Mouse (Mus musculus) heart, embryonic 16.5 days (tissue): ENCODE measurements around the gene Mxd3. TPM values are rescaled to one million over a fixed set of nuclear protein-coding genes. Genes with fewer than 3 reads are reported as not detected.

Source experiments
- ATAC-seq: fragments of 200-750 bp; cut with Nextera tagmentation; replicated peaks from 2 replicates; pipeline ENCODE4 v1.8.0; 2017; ENCODE audit warnings: moderate number of reproducible peaks; ENCODE audit not compliant: insufficient read depth, low FRiP score; ENCODE audit errors: extremely low read depth
- H3K27ac ChIP-seq: fragments of 300-500 bp; sonication (generic); 2 replicates; pipeline ENCODE4 v1.5.1; 2014; ENCODE audit warnings: mild to moderate bottlenecking, low read length, control low read depth, moderate library complexity
- H3K27me3 ChIP-seq: fragments of 300-500 bp; sonication (generic); 2 replicates; pipeline ENCODE4 v1.6.1; 2014; ENCODE audit warnings: low read length, mixed read lengths; ENCODE audit not compliant: control insufficient read depth, insufficient read depth
- H3K36me3 ChIP-seq: fragments of 300-500 bp; sonication (generic); 2 replicates; pipeline ENCODE4 v1.6.1; 2014; ENCODE audit not compliant: control insufficient read depth, insufficient read depth
- H3K4me1 ChIP-seq: fragments of 300-500 bp; sonication (generic); 2 replicates; pipeline ENCODE4 v1.6.1; 2014; ENCODE audit warnings: low read length, mixed read lengths; ENCODE audit not compliant: control insufficient read depth, insufficient read depth
- H3K4me2 ChIP-seq: fragments of 300-500 bp; sonication (generic); 2 replicates; pipeline ENCODE4 v1.6.1; 2014; ENCODE audit warnings: low read depth, mild to moderate bottlenecking, control low read depth, low read length
- H3K4me3 ChIP-seq: fragments of 300-500 bp; sonication (generic); 2 replicates; pipeline ENCODE4 v1.5.1; 2014; ENCODE audit warnings: mild to moderate bottlenecking, control low read depth, low read length
- H3K9ac ChIP-seq: fragments of 300-500 bp; sonication (generic); 2 replicates; pipeline ENCODE4 v1.6.1; 2014; ENCODE audit warnings: low read length, control low read depth
- H3K9me3 ChIP-seq: fragments of 300-500 bp; sonication (generic); replicated peaks from 2 replicates; pipeline ENCODE4 v1.6.1; 2016; ENCODE audit warnings: low read length; ENCODE audit not compliant: control insufficient read depth
- whole genome bisulfite sequencing: fragments of 180-500 bp; shearing (Covaris S2); extraction: QIAGEN DNeasy Blood & Tissue Kit; methylation state at CpG from one replicate; pipeline ENCODE4 v1.1.7; 2014; 5-methylcytosine and 5-hydroxymethylcytosine counted together
- polyA plus RNA-seq: library from polyadenylated mRNA; unstranded; fragments of >200 nt; fragmentation: Nextera tagmentation; extraction: Ambion mirVana; gene quantifications from 2 replicates; pipeline ENCODE4 v1.2.1, GENCODE M21; 2015

Gene Mxd3
- polyA plus RNA-seq, 1 experiment from 2014 or later, result 29.2 TPM

DNA sequence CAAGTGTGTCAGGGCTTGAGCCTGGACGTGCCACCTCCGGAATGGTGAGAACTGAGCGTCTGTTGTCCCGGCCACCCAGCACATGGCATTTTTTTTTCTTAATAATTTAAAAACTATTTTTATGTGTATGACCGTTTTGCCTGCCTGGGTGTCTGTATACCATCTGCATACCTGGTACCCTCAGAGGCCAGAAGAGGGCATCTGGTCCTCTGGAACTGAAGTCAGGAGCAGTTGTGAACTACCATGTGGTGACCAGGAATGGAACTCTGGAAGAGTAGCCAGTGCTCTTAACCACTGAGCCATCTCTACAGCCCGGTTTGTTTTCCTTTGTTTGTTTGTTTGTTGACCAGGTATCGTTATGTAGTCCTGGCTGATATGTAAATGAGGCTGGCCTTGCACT, 38.8 kb upstream of the Mxd3 start:
- H3K9ac ChIP-seq, result no peak overlapping the region
- H3K9me3 ChIP-seq, result no peaks in the 10 kb centered on the region
- H3K27me3 ChIP-seq, result peaks cover 8% of the 10 kb centered on the region
- no peak overlapping the region for H3K27ac ChIP-seq
- no peak overlapping the region for H3K4me2 ChIP-seq
- no peaks in the 10 kb centered on the region for H3K36me3 ChIP-seq
- ATAC-seq, result no peak
- 69% methylated on average over 7 of the region's 7 CpGs for WGBS
- H3K4me1 ChIP-seq, result peaks cover 6% of the 10 kb centered on the region
- no peak overlapping the region for H3K4me3 ChIP-seq

DNA sequence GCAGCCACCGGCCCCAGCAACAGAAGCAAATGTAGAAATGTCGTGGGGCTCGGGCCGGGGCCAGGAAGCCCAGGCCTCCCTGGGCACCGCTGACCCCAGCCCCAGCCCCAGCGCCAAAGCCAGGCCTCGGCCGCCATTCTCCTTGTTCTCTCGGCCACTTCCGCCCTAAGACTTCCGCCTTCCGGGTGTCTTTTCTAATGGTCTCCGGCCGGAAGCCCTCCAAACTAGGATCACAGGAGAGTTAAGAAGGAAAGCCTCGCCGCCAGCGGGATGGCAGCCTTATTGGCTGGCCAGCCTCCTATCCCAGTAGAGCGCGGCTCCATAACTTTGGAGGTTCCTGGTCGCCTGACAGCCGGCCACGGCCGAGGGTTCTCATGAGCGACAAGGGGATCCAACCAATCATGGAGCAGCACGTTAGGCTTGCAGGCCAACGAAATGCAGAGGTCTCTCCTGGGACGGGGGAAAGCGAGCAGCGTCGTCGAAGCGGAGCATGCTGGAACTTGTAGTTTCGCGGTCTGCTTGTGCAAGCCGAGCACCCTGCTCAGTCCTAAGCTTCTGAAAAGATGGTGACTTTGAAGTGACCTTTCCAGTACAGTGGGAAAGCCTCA, 32.9 kb upstream of the Mxd3 start, which contains the start of gene Lman2:
Gene Lman2 (minus strand): TSS at position 331 of the 608 bp plus-strand sequence.
- under 1% methylated on average over 35 of the region's 35 CpGs for WGBS
- H3K36me3 ChIP-seq, result peaks cover 9% of the 10 kb centered on the region
- peak within 1 kb of the TSS; percentile 84 for H3K4me2 ChIP-seq
- peak within 1 kb of the TSS; percentile 99 for H3K4me3 ChIP-seq
- no peaks in the 10 kb centered on the region for H3K9me3 ChIP-seq
- peaks cover 12% of the 10 kb centered on the region for H3K4me1 ChIP-seq
- peak within 1 kb of the TSS; percentile 97 for H3K9ac ChIP-seq
- H3K27me3 ChIP-seq, result no peaks in the 10 kb centered on the region; the same call in 1 of the 2 replicates
- H3K27ac ChIP-seq, result peak within 1 kb of the TSS; percentile 95
- ATAC-seq, result peak; percentile 98

DNA sequence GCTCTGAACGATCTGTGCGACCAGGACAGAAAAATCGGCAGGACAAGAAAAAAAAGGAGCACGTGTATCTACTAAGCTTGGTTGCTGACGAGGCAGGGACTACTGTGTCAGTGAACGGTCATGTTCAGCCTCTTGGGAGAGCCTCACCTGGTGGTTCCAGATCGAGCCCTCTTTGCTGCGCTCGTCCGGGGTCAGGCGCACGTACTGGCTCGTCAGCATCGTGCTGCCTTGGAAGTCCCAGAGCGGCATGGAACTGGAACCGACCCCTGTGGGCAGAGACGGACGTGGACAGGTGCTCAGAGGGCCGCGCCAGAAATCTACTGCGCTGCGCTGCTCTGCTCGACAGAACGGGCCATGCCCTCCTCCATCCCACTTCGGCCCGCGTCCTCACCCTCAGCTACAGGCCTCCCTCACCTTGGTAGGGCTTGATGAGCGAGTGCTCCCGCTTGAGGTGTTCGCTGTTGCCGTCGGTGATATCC, 32.4 kb upstream of the Mxd3 start:
- peak; percentile 17 for ATAC-seq
- Histone ChIP-seq H3K9me3 (no peaks in the 10 kb centered on the region), H3K27ac (peak overlapping the region; percentile 95), H3K4me1 (peaks cover 12% of the 10 kb centered on the region), H3K4me3 (peak overlapping the region; percentile 99), H3K4me2 (peak overlapping the region; percentile 84), H3K9ac (peak overlapping the region; percentile 97), H3K27me3 (no peaks in the 10 kb centered on the region; the same call in 1 of the 2 replicates), H3K36me3 (peaks cover 14% of the 10 kb centered on the region)
- under 1% methylated on average over 32 of the region's 32 CpGs for WGBS

DNA sequence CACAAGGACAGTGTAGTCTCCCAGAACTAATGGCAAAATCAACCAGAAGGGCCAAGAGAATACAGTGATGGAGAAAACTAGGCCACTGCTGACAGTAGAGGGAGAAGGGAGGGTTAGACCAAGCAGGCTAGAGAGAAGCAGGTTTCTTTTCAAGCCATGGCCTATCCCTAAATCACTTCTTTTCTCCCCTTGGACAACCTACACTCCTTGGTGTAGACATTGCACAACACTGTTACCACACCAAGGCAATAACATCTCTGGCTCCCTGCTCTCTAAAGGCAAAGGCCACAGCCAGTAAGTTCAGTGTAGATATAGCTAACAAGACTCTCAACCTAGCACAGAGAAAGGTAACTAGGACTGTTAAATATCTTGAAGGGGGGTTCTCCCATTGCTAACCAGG, 31.5 kb upstream of the Mxd3 start:
- no peak overlapping the region for H3K27ac ChIP-seq
- peak overlapping the region; percentile 97 for H3K9ac ChIP-seq
- peak overlapping the region; percentile 99 for H3K4me3 ChIP-seq
- peaks cover 12% of the 10 kb centered on the region for H3K4me1 ChIP-seq
- H3K9me3 ChIP-seq, result no peaks in the 10 kb centered on the region
- H3K36me3 ChIP-seq, result peaks cover 17% of the 10 kb centered on the region
- H3K4me2 ChIP-seq, result peak overlapping the region; percentile 84
- H3K27me3 ChIP-seq, result no peaks in the 10 kb centered on the region; the same call in 1 of the 2 replicates
- ATAC-seq, result no peak

DNA sequence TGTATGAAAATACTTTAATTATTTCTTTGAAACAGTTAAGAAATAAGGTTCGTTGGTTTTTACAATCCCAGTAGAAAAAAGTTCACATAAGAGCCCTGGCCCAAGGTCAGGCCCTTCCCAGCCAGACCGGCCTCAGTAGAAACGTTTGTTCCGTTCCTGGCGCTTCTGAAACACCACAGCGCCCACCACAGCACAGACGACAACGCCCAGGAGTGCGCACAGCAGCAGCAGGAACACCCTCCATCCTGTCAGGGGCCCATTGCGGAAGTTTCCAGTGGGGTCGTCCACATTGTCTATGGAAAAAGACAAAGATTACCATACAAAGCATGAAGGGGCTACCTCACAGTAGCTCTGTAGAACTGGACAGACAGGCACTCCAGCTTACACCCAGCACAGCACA, 17.1 kb upstream of the Mxd3 start:
- Histone ChIP-seq H3K4me3 (no peak overlapping the region), H3K9me3 (no peaks in the 10 kb centered on the region), H3K36me3 (peaks cover 62% of the 10 kb centered on the region), H3K4me2 (no peak overlapping the region), H3K4me1 (0 out of 2 replicates have a peak, but pooled peaks cover 2% of the 10 kb centered on the region), H3K27ac (no peak overlapping the region), H3K27me3 (no peaks in the 10 kb centered on the region), H3K9ac (no peak overlapping the region)
- WGBS, result 79% methylated on average over 11 of the region's 11 CpGs
- ATAC-seq, result no peak

DNA sequence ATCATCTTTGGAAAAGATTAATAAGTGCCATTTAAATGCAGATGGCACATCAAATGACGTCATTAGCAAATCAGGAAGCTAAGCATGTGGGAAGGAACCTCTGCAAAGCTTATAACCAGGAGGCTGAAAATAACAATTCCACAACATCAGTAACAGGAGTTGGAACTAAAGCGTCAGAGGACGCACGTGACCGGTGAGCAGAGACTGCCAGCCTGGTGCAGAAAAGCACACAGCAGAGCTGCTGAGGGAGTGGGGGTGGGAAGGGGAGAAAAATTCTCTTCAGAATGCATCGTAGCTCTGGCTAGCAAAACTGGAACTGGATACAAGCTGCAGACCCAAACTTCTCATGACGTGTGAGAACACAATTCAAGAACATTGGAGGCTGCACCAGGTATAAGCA, 14.7 kb upstream of the Mxd3 start:
- H3K27ac ChIP-seq, result no peak overlapping the region
- no peak overlapping the region for H3K4me3 ChIP-seq
- no peak for ATAC-seq
- no peak overlapping the region for H3K4me2 ChIP-seq
- 80% methylated on average over 7 of the region's 7 CpGs for WGBS
- peaks cover 42% of the 10 kb centered on the region for H3K36me3 ChIP-seq
- H3K4me1 ChIP-seq, result 0 out of 2 replicates have a peak, but pooled peaks cover 2% of the 10 kb centered on the region
- H3K9ac ChIP-seq, result no peak overlapping the region
- no peaks in the 10 kb centered on the region for H3K27me3 ChIP-seq
- H3K9me3 ChIP-seq, result no peaks in the 10 kb centered on the region

DNA sequence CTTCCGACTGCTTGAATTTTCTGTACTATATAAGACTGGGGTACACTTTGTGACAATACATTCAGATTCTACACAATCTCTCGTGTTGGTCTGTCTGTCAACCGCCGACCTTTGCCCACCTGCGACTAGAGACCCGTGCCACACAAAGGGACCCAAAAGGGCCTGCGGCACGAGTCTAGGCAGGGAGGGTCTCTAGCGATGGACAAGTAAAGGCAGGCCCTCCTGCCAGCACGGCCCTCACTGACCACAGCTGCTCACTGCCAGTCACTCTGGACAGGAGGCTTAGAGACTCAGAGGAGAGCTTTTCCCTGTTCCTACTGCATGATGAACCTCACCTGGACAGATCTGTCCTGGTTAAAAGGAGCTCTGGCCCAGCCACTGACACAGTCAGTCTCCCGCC, 12.8 kb upstream of the Mxd3 start:
- H3K27ac ChIP-seq, result no peak overlapping the region
- no peak overlapping the region for H3K9ac ChIP-seq
- H3K4me2 ChIP-seq, result no peak overlapping the region
- H3K27me3 ChIP-seq, result no peaks in the 10 kb centered on the region
- H3K4me1 ChIP-seq, result no peaks in the 10 kb centered on the region
- no peak for ATAC-seq
- 38% methylated on average over 11 of the region's 11 CpGs for WGBS
- H3K4me3 ChIP-seq, result no peak overlapping the region
- no peaks in the 10 kb centered on the region for H3K9me3 ChIP-seq
- peaks cover 26% of the 10 kb centered on the region for H3K36me3 ChIP-seq

DNA sequence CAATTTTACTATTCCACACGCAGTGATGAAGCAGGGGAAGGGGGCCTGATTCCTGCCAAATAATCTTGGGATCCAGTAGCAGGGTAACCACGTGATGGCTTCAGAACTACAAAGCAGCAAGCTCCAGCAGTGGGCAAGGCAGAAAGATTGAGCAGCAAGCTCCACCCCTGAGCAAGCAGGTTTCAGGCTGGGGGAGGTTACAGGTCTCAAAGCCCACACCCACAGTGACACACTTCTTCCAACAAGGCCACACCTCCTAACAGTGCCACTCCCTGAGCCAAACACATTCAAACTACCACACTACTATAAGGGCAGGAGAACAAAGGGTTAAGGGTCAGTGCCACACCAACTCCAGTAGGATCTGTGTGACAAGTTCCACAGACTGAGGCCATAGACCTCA, 9.6 kb upstream of the Mxd3 start:
- H3K9ac ChIP-seq, result no peak overlapping the region
- no peaks in the 10 kb centered on the region for H3K9me3 ChIP-seq
- no peak overlapping the region for H3K27ac ChIP-seq
- H3K4me2 ChIP-seq, result no peak overlapping the region
- WGBS, result 37% methylated on average over 2 of the region's 2 CpGs
- no peaks in the 10 kb centered on the region for H3K27me3 ChIP-seq
- H3K4me1 ChIP-seq, result no peaks in the 10 kb centered on the region
- H3K36me3 ChIP-seq, result peaks cover 1% of the 10 kb centered on the region
- ATAC-seq, result no peak
- H3K4me3 ChIP-seq, result no peak overlapping the region

DNA sequence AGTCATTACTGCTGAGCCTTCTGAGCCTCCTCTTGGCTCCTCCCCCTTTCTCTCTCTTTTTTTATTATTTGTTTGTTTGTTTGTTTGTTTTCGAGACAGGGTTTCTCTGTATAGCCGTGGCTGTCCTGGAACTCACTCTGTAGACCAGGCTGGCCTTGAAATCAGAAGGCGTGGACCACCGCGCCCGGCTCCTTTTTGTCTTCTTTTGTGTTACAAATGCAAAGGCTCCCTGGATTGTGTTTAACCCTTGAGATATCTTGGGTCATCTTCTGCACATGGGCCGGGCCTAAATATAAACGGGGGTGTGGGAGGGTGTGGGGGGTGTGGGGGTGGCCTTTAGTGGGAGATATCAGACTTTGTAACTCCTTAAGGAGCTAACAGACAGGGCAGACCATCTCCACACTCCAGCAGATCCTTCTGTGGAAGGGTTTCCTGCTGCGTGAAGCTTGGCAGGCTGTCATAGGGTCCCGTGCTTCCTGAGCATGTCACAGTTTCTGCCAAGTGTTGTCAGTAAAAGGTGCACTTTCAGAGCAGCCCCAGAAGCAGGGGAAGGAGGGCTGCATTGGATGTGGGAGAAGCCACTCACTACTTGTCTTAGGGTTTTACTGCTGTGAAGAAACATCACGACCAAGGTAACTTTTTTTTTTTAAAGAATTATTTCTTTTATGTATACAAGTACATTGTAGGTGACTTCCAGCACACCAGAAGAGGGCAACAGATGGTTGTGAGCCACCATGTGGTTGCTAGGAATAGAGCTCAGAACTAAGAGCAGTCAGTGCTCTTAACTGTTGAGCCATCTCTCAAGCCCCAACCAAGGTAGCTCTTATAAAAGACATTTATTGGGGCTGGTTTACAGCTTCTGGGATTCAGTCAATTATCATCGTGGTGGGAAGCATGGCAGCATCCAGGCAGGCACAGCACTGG, 8.8 kb upstream of the Mxd3 start:
- Histone ChIP-seq H3K36me3 (no peaks in the 10 kb centered on the region), H3K9me3 (no peaks in the 10 kb centered on the region), H3K4me3 (no peak overlapping the region), H3K27me3 (no peaks in the 10 kb centered on the region), H3K4me2 (no peak overlapping the region), H3K9ac (no peak overlapping the region), H3K4me1 (no peaks in the 10 kb centered on the region), H3K27ac (no peak overlapping the region)
- WGBS, result 59% methylated on average over 12 of the region's 12 CpGs
- ATAC-seq, result no peak
